Mouse (Mus musculus) liver, embryonic 16.5 days (tissue): ENCODE measurements around the gene Rpp21. TPM values are rescaled to one million over a fixed set of nuclear protein-coding genes. Genes with fewer than 3 reads are reported as not detected.

Experiments
- ATAC-seq: fragments of 200-750 bp; cut with Nextera tagmentation; 2 replicates; pipeline ENCODE4 v1.8.0; 2017; ENCODE audit warnings: low read depth, mild to moderate bottlenecking, moderate number of reproducible peaks, moderate library complexity
- H3K27ac ChIP-seq: fragments of 300-500 bp; sonication (generic); 2 replicates; pipeline ENCODE4 v1.5.1; 2014; ENCODE audit warnings: mild to moderate bottlenecking, low read length
- H3K27me3 ChIP-seq: fragments of 300-500 bp; sonication (generic); 2 replicates; pipeline ENCODE4 v1.6.1; 2014; ENCODE audit warnings: low read depth, low read length, mixed read lengths; ENCODE audit not compliant: control insufficient read depth, insufficient read depth
- H3K36me3 ChIP-seq: fragments of 300-500 bp; sonication (generic); 2 replicates; pipeline ENCODE4 v1.6.1; 2014; ENCODE audit warnings: mild to moderate bottlenecking; ENCODE audit not compliant: control insufficient read depth, insufficient read depth
- H3K4me1 ChIP-seq: fragments of 300-500 bp; sonication (generic); 2 replicates; pipeline ENCODE4 v1.6.1; 2014; ENCODE audit warnings: low read depth, low read length, mixed read lengths; ENCODE audit not compliant: control insufficient read depth
- H3K4me2 ChIP-seq: fragments of 300-500 bp; sonication (generic); 2 replicates; pipeline ENCODE4 v1.6.1; 2014; ENCODE audit warnings: low read depth, low read length, mixed read lengths
- H3K4me3 ChIP-seq: fragments of 300-500 bp; sonication (generic); 2 replicates; pipeline ENCODE4 v1.5.1; 2014; ENCODE audit warnings: low read depth, mild to moderate bottlenecking, low read length
- H3K9ac ChIP-seq: fragments of 300-500 bp; sonication (generic); 2 replicates; pipeline ENCODE4 v1.6.1; 2014; ENCODE audit warnings: low read depth, low read length
- H3K9me3 ChIP-seq: fragments of 300-500 bp; sonication (generic); replicated peaks from 2 replicates; pipeline ENCODE4 v1.6.1; 2016; ENCODE audit warnings: low read length; ENCODE audit not compliant: control insufficient read depth
- WGBS: fragments of 180-500 bp; shearing (Covaris S2); extraction: QIAGEN DNeasy Blood & Tissue Kit; methylation state at CpG from one replicate; pipeline ENCODE4 v1.1.7; 2014; ENCODE audit not compliant: insufficient replicate concordance; 5-methylcytosine and 5-hydroxymethylcytosine counted together
- polyA plus RNA-seq: library from polyadenylated mRNA; unstranded; fragments of >200 nt; fragmentation: Nextera tagmentation; extraction: Ambion mirVana; gene quantifications from 2 replicates; pipeline ENCODE4 v1.2.1, GENCODE M21; 2015

Rpp21 gene
- 54.1 and 59.3 TPM in 2 replicates for polyA plus RNA-seq

GRCm38 (mm10) chr17:36257969-36258368 lies at the start of gene Rpp21:
Gene Rpp21, minus strand, starts transcription at chr17:36258069.
- H3K9ac ChIP-seq = peak within 1 kb of the TSS; percentile 71
- H3K27me3 ChIP-seq = no peaks in the 10 kb centered on the region
- peaks cover 5% of the 10 kb centered on the region for H3K36me3 ChIP-seq
- WGBS = 38% methylated on average over 6 of the region's 6 CpGs
- no peaks in the 10 kb centered on the region for H3K9me3 ChIP-seq
- H3K4me1 ChIP-seq = peaks cover 7% of the 10 kb centered on the region
- peak within 1 kb of the TSS; percentile 70 for H3K4me3 ChIP-seq
- peak within 1 kb of the TSS; percentile 78 for H3K27ac ChIP-seq
- no peak for ATAC-seq
- H3K4me2 ChIP-seq = peak within 1 kb of the TSS; percentile 62

- no peaks in the 10 kb centered on the region for H3K36me3 ChIP-seq
- H3K4me1 ChIP-seq = no peaks in the 10 kb centered on the region
- H3K27ac ChIP-seq = no peak within 1 kb of the TSS
- ATAC-seq = no peak
- 59% methylated on average over 2 of the region's 2 CpGs for WGBS
- no peak within 1 kb of the TSS for H3K9ac ChIP-seq
- H3K27me3 ChIP-seq = no peaks in the 10 kb centered on the region
- no peak within 1 kb of the TSS for H3K4me2 ChIP-seq
- no peaks in the 10 kb centered on the region for H3K9me3 ChIP-seq
- H3K4me3 ChIP-seq = no peak within 1 kb of the TSS
Measured at GRCm38 (mm10) chr17:36286390-36286789, 28.5 kb upstream of the Rpp21 start, which contains the start of gene H2-M10.2. Gene H2-M10.2, minus strand, starts transcription at chr17:36286490.

- no peak overlapping the region for H3K9ac ChIP-seq
- no peaks in the 10 kb centered on the region for H3K9me3 ChIP-seq
- H3K27me3 ChIP-seq = no peaks in the 10 kb centered on the region
- H3K4me1 ChIP-seq = no peaks in the 10 kb centered on the region
- H3K4me3 ChIP-seq = no peak overlapping the region
- WGBS = 76% methylated on average over 4 of the region's 4 CpGs
- no peak for ATAC-seq
- H3K4me2 ChIP-seq = no peak overlapping the region
- peaks cover 5% of the 10 kb centered on the region for H3K36me3 ChIP-seq
- H3K27ac ChIP-seq = no peak overlapping the region
Measured at GRCm38 (mm10) chr17:36281521-36282245, 23.8 kb upstream of the Rpp21 start.

DNA sequence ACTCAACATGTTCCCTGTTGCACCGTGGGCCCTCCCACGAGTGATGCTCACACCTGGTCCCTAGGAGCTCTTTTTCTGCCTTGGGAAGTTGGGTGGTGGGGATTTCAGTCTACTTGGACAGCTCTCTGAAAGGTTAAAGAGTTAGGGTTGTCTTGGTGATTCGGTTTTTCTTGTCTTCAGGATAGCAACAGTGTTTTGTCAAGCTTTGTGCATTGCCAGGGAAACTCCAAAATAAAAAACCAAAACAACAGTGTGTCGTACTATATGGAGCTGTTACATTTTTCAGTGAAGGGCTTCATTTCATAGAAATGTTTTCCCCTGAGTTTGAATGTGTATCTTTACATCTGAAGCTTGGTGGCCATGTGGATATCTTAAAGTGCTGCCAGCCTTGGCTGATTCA lies 16.9 kb upstream of the Rpp21 start:
- Histone ChIP-seq H3K9ac (no peak overlapping the region), H3K9me3 (no peaks in the 10 kb centered on the region), H3K4me1 (peaks cover 26% of the 10 kb centered on the region), H3K4me2 (no peak overlapping the region), H3K27me3 (no peaks in the 10 kb centered on the region), H3K4me3 (no peak overlapping the region), H3K36me3 (peaks cover 4% of the 10 kb centered on the region), H3K27ac (no peak overlapping the region)
- ATAC-seq = no peak
- 80% methylated on average over 4 of the region's 4 CpGs for WGBS

DNA sequence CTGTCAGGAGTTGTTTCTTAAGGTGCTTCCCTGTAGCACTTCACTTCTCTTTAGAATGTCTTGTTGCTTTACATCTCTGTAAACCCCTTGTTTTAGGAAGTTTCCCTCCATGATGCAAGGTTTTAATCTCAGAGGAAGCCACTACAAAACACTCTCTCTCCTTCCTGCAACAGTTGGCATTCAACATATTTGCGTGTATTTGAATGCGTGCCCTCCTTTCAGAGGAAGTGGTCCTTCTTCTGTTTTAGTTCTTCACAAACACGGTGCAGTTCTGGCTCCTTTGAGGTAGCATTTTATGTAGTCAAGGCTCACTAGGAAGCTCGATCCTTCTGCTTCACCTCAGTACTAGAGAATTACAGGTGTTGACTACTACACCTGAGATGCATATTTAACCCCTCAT lies 15.9 kb upstream of the Rpp21 start:
- 66% methylated on average over 4 of the region's 4 CpGs for WGBS
- Histone ChIP-seq H3K4me2 (no peak overlapping the region), H3K9ac (no peak overlapping the region), H3K27ac (no peak overlapping the region), H3K27me3 (no peaks in the 10 kb centered on the region), H3K9me3 (no peaks in the 10 kb centered on the region), H3K36me3 (peaks cover 4% of the 10 kb centered on the region), H3K4me1 (peaks cover 26% of the 10 kb centered on the region), H3K4me3 (no peak overlapping the region)
- no peak for ATAC-seq

DNA sequence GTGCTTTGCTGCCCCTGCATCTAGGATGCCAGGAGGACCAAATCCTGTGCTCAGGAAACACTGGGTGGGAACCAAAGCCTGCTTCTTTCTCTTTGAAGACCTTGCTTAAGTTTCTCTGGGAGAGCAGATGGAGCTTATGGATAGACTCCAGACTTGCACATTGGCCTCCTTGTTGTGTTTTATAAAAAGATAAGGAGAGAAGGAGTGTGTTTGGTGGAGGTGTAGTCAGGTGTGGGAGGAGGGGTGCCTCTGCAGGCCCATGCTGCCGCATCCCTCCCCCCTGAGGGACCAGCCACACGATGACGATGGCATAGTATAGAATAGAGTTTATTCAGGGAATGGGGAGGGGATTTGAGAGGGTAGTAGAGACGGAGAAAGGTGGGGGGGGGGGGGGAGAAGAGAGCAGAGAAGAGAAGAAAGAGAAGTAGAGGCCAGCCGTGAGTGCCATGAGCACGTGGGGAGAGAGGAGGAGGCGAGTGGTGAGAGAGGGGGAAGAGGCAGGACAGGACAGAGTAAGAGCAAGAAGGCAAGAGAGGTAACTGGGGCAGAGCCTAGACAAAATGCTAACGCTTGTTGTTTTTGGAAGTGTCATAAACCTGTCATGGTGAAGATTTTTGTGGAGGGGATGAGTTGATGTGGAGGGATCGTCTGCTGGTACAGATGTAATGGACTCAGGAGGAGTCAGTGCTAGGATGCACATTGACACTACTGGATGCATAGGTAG lies 14.9 kb upstream of the Rpp21 start:
- WGBS = 58% methylated on average over 9 of the region's 9 CpGs
- peaks cover 26% of the 10 kb centered on the region for H3K4me1 ChIP-seq
- peak overlapping the region; percentile 2; the same call in 1 of the 2 replicates for H3K9ac ChIP-seq
- H3K27ac ChIP-seq = no peak overlapping the region
- no peaks in the 10 kb centered on the region for H3K9me3 ChIP-seq
- peaks cover 4% of the 10 kb centered on the region for H3K36me3 ChIP-seq
- no peak for ATAC-seq
- H3K4me2 ChIP-seq = peak overlapping the region; percentile 96
- H3K27me3 ChIP-seq = no peaks in the 10 kb centered on the region
- peak overlapping the region; percentile 92 for H3K4me3 ChIP-seq

DNA sequence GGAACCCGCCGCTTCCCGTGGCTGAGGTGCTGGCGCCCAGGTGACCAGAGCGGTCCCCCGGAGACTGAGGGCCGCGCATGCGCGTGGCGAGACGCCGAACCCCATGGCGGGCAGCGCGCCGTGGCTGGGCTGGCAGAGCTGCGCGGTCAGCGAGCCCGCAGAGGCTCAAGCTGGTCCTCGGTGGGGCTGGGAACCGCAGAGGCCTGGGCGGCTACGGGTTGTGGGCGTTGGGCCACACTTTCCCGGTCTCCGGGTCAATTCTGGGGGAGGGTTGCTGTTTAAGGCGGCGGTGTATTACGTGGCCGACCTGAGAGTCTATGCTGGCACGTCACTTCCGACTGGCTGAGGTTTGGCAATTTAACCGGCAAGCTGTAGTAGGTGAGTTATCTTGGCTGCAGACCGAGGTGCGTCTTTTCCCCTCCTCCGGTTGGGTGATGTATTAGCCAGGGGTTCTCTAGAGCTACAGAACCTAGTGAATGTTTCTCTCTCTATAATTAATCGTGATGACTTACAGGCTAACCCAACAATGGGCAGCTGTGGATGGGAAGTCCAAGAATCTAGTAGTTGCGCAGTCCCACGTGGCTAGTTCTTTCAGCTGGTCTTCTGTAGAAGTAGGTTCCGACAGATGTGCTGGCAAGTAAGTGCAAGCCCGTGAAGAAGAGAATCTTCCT lies 13.9 kb upstream of the Rpp21 start, which contains the start of gene Trim39:
Gene Trim39, minus strand, starts transcription at position 662 of the 671 bp plus-strand sequence.
- H3K36me3 ChIP-seq = peaks cover 6% of the 10 kb centered on the region
- H3K4me3 ChIP-seq = peak within 1 kb of the TSS; percentile 92
- peak within 1 kb of the TSS; percentile 96 for H3K4me2 ChIP-seq
- H3K9me3 ChIP-seq = no peaks in the 10 kb centered on the region
- no peaks in the 10 kb centered on the region for H3K27me3 ChIP-seq
- peak within 1 kb of the TSS; percentile 94 for H3K9ac ChIP-seq
- ATAC-seq = peak; percentile 78
- peak within 1 kb of the TSS; percentile 85 for H3K27ac ChIP-seq
- WGBS = 1% methylated on average over 43 of the region's 43 CpGs
- peaks cover 26% of the 10 kb centered on the region for H3K4me1 ChIP-seq

GRCm38 (mm10) chr17:36270956-36271585 lies 13.2 kb upstream of the Rpp21 start:
- Histone ChIP-seq H3K4me3 (peak overlapping the region; percentile 92), H3K4me1 (peaks cover 26% of the 10 kb centered on the region), H3K9ac (peak overlapping the region; percentile 94), H3K27ac (peak overlapping the region; percentile 85), H3K36me3 (peaks cover 8% of the 10 kb centered on the region), H3K4me2 (peak overlapping the region; percentile 96), H3K27me3 (no peaks in the 10 kb centered on the region), H3K9me3 (no peaks in the 10 kb centered on the region)
- under 1% methylated on average over 75 of the region's 84 CpGs for WGBS
- peak; percentile 87 for ATAC-seq
